Mouse (Mus musculus) spleen, adult 2 months (tissue): Measurements from ENCODE around the gene Gstp3.
"Not testable (repeated sequence)": the region's sequence is repeated elsewhere in the genome, so short reads cannot be mapped to it uniquely, and the experiment has no call there.

Experiments
- CTCF ChIP-seq: fragments of 200-500 bp; IDR thresholded peaks from 2 replicates; pipeline ENCODE4 v1.5.1; 2011; ENCODE audit warnings: mild to moderate bottlenecking, inconsistent platforms; ENCODE audit not compliant: insufficient read depth, insufficient read length, insufficient replicate concordance; ENCODE audit errors: extremely low read depth
- POLR2A ChIP-seq: fragments of 200-500 bp; IDR thresholded peaks from 2 replicates; pipeline ENCODE4 v1.6.1; 2011; ENCODE audit warnings: low read depth, low read length, inconsistent platforms

GRCm38 (mm10) chr19:4044109-4044508, 15.3 kb downstream of the Gstp3 start:
- TF ChIP-seq CTCF, POLR2A: not testable (repeated sequence)
